Mouse (Mus musculus) heart, embryonic 16.5 days (tissue): ENCODE data around the gene Slc27a3. TPM values are rescaled to one million over a fixed set of nuclear protein-coding genes. Genes with fewer than 3 reads are reported as not detected.
A peak's percentile ranks its signal among the peaks of the same experiment; 100 is the strongest.

Source experiments
- ATAC-seq: fragments of 200-750 bp; cut with Nextera tagmentation; replicated peaks from 2 replicates; pipeline ENCODE4 v1.8.0; 2017; ENCODE audit warnings: moderate number of reproducible peaks; ENCODE audit not compliant: insufficient read depth, low FRiP score; ENCODE audit errors: extremely low read depth
- H3K27ac ChIP-seq: fragments of 300-500 bp; sonication (generic); 2 replicates; pipeline ENCODE4 v1.5.1; 2014; ENCODE audit warnings: mild to moderate bottlenecking, low read length, control low read depth, moderate library complexity
- H3K27me3 ChIP-seq: fragments of 300-500 bp; sonication (generic); 2 replicates; pipeline ENCODE4 v1.6.1; 2014; ENCODE audit warnings: low read length, mixed read lengths; ENCODE audit not compliant: control insufficient read depth, insufficient read depth
- H3K36me3 ChIP-seq: fragments of 300-500 bp; sonication (generic); 2 replicates; pipeline ENCODE4 v1.6.1; 2014; ENCODE audit not compliant: control insufficient read depth, insufficient read depth
- H3K4me1 ChIP-seq: fragments of 300-500 bp; sonication (generic); 2 replicates; pipeline ENCODE4 v1.6.1; 2014; ENCODE audit warnings: low read length, mixed read lengths; ENCODE audit not compliant: control insufficient read depth, insufficient read depth
- H3K4me2 ChIP-seq: fragments of 300-500 bp; sonication (generic); 2 replicates; pipeline ENCODE4 v1.6.1; 2014; ENCODE audit warnings: low read depth, mild to moderate bottlenecking, control low read depth, low read length
- H3K4me3 ChIP-seq: fragments of 300-500 bp; sonication (generic); 2 replicates; pipeline ENCODE4 v1.5.1; 2014; ENCODE audit warnings: mild to moderate bottlenecking, control low read depth, low read length
- H3K9ac ChIP-seq: fragments of 300-500 bp; sonication (generic); 2 replicates; pipeline ENCODE4 v1.6.1; 2014; ENCODE audit warnings: low read length, control low read depth
- H3K9me3 ChIP-seq: fragments of 300-500 bp; sonication (generic); replicated peaks from 2 replicates; pipeline ENCODE4 v1.6.1; 2016; ENCODE audit warnings: low read length; ENCODE audit not compliant: control insufficient read depth
- WGBS: fragments of 180-500 bp; shearing (Covaris S2); extraction: QIAGEN DNeasy Blood & Tissue Kit; methylation state at CpG from one replicate; pipeline ENCODE4 v1.1.7; 2014; 5-methylcytosine and 5-hydroxymethylcytosine counted together
- polyA plus RNA-seq: library from polyadenylated mRNA; unstranded; fragments of >200 nt; fragmentation: Nextera tagmentation; extraction: Ambion mirVana; gene quantifications from 2 replicates; pipeline ENCODE4 v1.2.1, GENCODE M21; 2015

Slc27a3 gene
- polyA plus RNA-seq, result 5.6 and 6.7 TPM in 2 replicates

DNA sequence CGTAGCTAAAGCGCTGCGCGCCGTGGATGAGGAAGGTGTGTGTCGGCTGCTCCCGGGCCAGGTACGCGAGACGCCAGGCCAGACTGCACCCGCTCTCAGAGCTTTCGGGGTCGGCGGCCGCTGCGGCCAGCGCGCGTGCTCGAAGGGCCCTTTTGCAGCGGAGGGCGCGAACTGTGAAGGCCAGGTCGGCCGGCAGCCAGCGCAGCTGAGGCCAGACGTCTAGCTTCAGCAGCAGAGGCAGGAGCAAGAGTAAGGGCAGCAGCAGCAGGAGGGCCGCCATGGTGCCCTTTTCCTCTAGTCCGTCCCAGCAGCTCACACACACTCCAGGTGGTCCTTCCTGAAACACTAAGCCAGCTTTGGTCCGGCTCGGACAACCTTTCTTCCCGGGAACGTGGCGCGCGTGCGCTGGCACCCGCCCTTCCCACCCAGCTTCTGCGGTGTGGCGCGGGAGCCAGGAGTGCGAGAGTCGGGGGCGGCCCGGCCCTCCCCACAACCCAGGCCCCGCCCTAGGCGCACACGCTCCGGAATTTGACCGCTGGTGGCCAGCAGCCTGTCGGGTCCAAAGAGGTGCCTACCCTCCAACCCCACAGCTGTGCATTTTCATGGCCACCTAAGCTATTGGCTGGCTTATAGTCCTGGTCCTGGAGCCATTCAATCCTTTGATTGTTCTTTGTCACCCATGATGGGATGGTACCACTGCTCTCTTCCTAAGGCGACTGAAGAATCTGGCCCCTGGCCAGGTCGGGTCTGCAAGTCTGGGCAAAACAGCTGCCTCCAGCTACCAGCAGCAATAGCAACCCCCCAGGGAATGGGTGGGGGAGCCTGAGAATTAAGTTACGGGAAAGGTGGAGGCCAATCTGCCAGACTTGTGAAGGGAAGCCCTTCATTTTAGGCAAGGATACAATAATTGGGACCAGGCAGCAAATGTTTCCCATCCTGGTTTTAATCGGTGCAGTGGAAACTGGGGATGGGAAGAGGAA, at the start of gene Slc27a3:
Slc27a3 (minus strand) TSS at position 428 of the 980 bp plus-strand sequence.
- Histone ChIP-seq H3K4me2 (peak within 1 kb of the TSS; percentile 100), H3K36me3 (peaks cover 30% of the 10 kb centered on the region)

DNA sequence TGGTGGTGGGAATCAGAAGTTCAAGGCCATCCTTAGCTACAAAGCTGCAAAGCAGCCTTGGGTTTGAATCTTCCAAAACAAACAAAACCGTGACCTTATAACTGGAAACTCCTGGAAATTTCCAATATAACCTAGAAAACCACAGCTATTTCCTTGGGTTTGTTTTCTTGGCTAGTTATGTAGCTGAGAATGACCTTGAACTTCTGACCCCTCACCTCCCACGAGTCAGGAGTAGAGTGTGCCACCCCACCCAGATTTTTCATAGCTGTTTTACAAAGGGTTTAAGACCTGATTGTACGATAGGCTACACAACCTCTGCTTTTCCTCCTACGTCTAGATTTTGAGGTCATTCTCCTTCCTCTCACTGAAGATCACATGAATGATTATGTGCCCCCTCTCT, 47.4 kb upstream of the Slc27a3 start:
- Histone ChIP-seq H3K27ac (no peak overlapping the region), H3K27me3 (no peaks in the 10 kb centered on the region), H3K9me3 (no peaks in the 10 kb centered on the region), H3K9ac (no peak overlapping the region), H3K4me3 (no peak overlapping the region), H3K36me3 (no peaks in the 10 kb centered on the region), H3K4me2 (no peak overlapping the region), H3K4me1 (peaks cover 7% of the 10 kb centered on the region)
- WGBS, result 59% methylated on average over 4 of the region's 4 CpGs
- ATAC-seq, result no peak

More for the DNA sequence above, at the start of gene Slc27a3:
- 2% methylated on average over 55 of the region's 55 CpGs for WGBS
- peak within 1 kb of the TSS; percentile 84 for H3K9ac ChIP-seq
- peak within 1 kb of the TSS; percentile 72 for H3K4me3 ChIP-seq
- no peaks in the 10 kb centered on the region for H3K9me3 ChIP-seq
- peak; percentile 62 for ATAC-seq
- peaks cover 25% of the 10 kb centered on the region for H3K4me1 ChIP-seq
- peak within 1 kb of the TSS; percentile 66 for H3K27ac ChIP-seq
- H3K27me3 ChIP-seq, result no peaks in the 10 kb centered on the region

DNA sequence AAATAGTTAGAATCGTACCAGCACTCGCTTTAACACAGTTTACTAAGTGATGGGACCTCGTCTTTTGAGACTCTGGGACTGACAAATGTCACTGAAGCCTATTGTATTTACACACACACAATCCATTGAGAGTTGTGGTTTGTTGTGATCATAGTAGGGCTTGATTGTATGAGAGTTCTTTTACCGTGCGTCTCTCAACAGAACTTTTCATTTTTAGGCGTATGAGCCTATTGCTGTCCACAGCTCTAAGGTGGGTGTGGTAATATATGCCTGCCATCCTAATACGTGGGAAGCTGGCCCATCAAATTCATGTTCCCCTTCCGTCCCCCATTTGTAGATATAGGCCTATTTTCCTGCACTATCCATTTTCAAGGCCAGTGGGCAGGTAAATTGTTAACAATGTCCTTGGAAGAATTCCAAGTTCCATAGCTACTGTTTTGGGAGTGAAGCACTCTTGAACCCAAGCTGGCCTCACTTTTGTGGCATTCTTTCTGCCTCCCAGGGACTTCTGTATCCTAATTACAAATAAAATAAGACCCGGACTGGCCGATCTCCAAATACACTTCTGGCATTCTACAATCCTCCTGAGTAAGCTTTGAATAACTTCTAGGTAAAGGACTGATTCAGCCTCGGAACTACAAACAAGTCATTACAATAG, 44.5 kb upstream of the Slc27a3 start:
- Histone ChIP-seq H3K27me3 (no peaks in the 10 kb centered on the region), H3K4me2 (peak overlapping the region; percentile 100), H3K9ac (peak overlapping the region; percentile 73), H3K36me3 (no peaks in the 10 kb centered on the region), H3K4me3 (peak overlapping the region; percentile 92), H3K27ac (peak overlapping the region; percentile 98), H3K4me1 (peaks cover 26% of the 10 kb centered on the region), H3K9me3 (no peaks in the 10 kb centered on the region)
- ATAC-seq, result no peak
- WGBS, result 50% methylated on average over 11 of the region's 11 CpGs

DNA sequence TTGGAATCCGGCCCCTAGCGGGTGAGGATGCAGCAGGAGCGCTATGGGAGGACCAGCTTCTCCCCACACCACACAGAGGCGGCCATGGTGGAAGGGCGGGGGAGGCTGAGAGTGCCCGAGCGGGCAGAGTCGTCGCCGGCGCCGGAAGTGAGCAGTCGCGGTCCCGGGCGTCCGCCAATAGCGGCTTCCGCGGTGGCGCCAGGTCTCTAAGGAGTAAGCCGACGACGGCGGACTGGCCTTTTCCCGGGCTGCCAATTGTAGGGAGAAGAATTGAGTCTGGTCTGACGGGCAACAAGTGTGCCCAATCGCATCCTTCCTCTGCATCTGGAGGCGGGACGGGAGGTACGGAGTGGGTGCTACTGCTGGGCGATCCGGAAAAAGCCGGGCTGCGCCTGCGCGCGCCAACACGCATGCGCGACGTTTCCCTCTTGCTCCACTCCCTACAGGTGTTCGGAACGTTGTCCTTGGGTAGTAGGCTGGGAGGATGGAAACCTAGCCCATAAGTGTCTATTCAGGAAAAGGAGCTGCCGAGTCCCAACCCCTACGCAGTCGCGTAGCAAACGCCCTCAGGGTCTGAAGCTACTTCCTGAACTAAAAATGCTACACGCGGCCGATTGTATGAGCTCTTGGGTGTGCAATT, 43.8 kb upstream of the Slc27a3 start, which contains the start of gene Ints3:
Ints3 (minus strand) TSS at position 242 of the 640 bp plus-strand sequence.
- H3K9ac ChIP-seq, result peak within 1 kb of the TSS; percentile 96
- no peaks in the 10 kb centered on the region for H3K36me3 ChIP-seq
- under 1% methylated on average over 52 of the region's 52 CpGs for WGBS
- peak within 1 kb of the TSS; percentile 92 for H3K4me3 ChIP-seq
- peak within 1 kb of the TSS; percentile 100 for H3K4me2 ChIP-seq
- ATAC-seq, result peak; percentile 99
- H3K4me1 ChIP-seq, result peaks cover 27% of the 10 kb centered on the region
- H3K27me3 ChIP-seq, result no peaks in the 10 kb centered on the region
- H3K9me3 ChIP-seq, result no peaks in the 10 kb centered on the region
- peak within 1 kb of the TSS; percentile 98 for H3K27ac ChIP-seq

DNA sequence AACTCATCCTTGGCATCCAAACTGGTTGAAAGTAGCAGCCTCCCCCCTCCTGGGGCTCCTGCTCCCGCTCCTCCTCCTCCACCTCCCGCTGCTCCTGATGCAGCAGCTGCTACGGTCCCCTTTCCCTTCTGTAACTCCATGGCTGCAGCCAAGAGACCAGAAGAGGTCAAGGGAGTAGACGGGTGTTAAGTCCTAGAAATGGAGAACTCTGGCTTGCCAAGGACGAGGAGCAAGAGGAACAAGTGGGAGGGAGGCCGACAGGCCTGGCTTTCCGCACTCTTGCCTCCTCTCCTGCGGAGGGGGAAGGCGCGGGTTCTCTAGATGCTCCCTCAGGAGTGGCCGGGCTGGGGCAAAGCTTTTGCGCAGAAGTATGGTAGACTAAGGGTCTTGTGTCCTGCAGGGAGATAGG, 43.1 kb upstream of the Slc27a3 start:
- Histone ChIP-seq H3K4me1 (peaks cover 28% of the 10 kb centered on the region), H3K27me3 (no peaks in the 10 kb centered on the region), H3K4me3 (peak overlapping the region; percentile 92), H3K27ac (peak overlapping the region; percentile 98), H3K4me2 (peak overlapping the region; percentile 100), H3K9me3 (no peaks in the 10 kb centered on the region), H3K9ac (peak overlapping the region; percentile 96), H3K36me3 (no peaks in the 10 kb centered on the region)
- 0% methylated on average over 12 of the region's 12 CpGs for WGBS
- ATAC-seq, result peak; percentile 9; the same call in 1 of the 2 replicates

DNA sequence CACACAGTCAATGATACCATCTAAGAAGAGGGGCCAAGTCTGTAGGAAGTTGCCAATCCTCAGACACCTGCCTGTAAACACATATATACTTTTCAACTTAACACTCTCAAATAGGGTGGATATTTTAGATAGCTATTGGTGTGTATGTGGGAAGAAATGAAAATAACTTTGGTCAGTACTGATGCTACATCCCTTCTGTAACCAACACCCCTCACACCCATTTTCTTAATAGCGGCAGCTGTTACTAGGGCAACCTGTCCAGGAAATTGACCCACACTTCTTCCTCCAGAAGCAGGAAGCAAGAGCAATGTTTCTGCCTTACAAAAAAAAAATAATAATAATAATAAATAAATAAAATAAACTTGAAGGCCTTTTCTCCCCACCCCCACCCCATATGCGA, 42.6 kb upstream of the Slc27a3 start:
- no peaks in the 10 kb centered on the region for H3K27me3 ChIP-seq
- no peaks in the 10 kb centered on the region for H3K36me3 ChIP-seq
- peak overlapping the region; percentile 100 for H3K4me2 ChIP-seq
- peak overlapping the region; percentile 92 for H3K4me3 ChIP-seq
- peak overlapping the region; percentile 98 for H3K27ac ChIP-seq
- ATAC-seq, result no peak
- 12% methylated on average over 2 of the region's 2 CpGs for WGBS
- peak overlapping the region; percentile 96 for H3K9ac ChIP-seq
- no peaks in the 10 kb centered on the region for H3K9me3 ChIP-seq
- H3K4me1 ChIP-seq, result peaks cover 28% of the 10 kb centered on the region

DNA sequence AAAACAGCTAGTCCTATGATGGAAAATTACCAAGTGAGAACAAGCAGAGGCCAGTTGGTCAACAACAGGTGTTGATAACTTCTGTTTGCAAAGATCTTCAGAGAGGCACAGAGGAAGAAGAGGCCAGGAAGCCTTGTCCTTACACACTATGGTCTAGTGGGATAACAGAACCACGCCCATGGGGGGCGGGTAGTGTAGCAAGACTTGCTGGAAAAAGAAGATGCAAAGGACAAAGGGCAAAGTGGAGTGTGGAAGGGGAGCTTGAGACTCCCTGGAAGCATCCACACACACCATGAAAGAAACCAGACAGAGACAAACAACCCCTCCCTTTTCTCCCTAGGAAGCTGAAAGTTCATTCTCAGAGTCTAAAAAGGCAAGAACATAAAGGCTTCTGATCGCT, 39.8 kb upstream of the Slc27a3 start:
- 84% methylated on average over 3 of the region's 3 CpGs for WGBS
- Histone ChIP-seq H3K27me3 (no peaks in the 10 kb centered on the region), H3K4me2 (no peak overlapping the region), H3K4me3 (no peak overlapping the region), H3K4me1 (peaks cover 28% of the 10 kb centered on the region), H3K27ac (no peak overlapping the region), H3K9ac (no peak overlapping the region), H3K9me3 (no peaks in the 10 kb centered on the region), H3K36me3 (no peaks in the 10 kb centered on the region)
- no peak for ATAC-seq

DNA sequence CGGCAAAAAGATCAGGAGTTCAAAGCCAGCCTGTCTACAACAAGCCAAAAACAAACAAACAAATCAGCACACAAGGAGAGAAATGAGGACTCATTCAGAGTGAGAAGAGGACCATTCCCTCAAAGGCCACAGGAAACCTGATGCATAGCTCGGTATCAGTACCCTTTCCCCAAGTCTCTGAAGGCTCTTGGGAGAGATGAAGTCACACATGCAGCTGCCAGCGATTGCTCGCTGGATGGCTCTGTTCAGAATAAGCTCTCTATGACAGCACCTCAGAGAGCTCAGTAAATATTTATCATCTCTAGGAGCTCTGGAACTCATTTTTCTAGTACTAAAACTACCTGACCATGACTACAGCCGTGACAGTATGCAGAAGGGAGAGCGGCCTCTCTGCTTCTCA, 38.4 kb upstream of the Slc27a3 start:
- 63% methylated on average over 6 of the region's 6 CpGs for WGBS
- H3K4me1 ChIP-seq, result peaks cover 23% of the 10 kb centered on the region
- no peak overlapping the region for H3K4me2 ChIP-seq
- no peak overlapping the region for H3K9ac ChIP-seq
- no peaks in the 10 kb centered on the region for H3K27me3 ChIP-seq
- no peaks in the 10 kb centered on the region for H3K9me3 ChIP-seq
- H3K4me3 ChIP-seq, result no peak overlapping the region
- peaks cover 8% of the 10 kb centered on the region for H3K36me3 ChIP-seq
- ATAC-seq, result no peak
- H3K27ac ChIP-seq, result no peak overlapping the region
